Comparison of ENCODE assay signal across 8 mouse cellular contexts in genomic region chr11:54100692-54101591, GRCm38 (mm10). TPM values are rescaled to one million over a fixed set of nuclear protein-coding genes. Genes with fewer than 3 reads are reported as not detected.
DNase-seq lines count a peak whose midpoint lies in the region; ATAC-seq and TF ChIP-seq lines count a peak whose summit lies in the region.

No protein-coding gene starts in this region.

- WGBS in embryonic facial prominence, embryonic 14.5 days: 2% methylated on average over 39 of the region's 83 CpGs
- WGBS in heart, embryonic 14.5 days: under 1% methylated on average over 70 of the region's 83 CpGs
- under 1% methylated on average over 71 of the region's 83 CpGs for WGBS in kidney, postnatal 0 days
- WGBS in lung, adult 2 months: 1% methylated on average over 80 of the region's 83 CpGs
- under 1% methylated on average over 56 of the region's 83 CpGs for WGBS in neural tube, embryonic 14.5 days

- no peaks in the 10 kb centered on the region for H3K79me2 ChIP-seq in CH12.LX (replicated peaks; ENCODE audit: control insufficient read depth, extremely low read depth, insufficient read depth, poor library complexity, severe bottlenecking)

- no peaks in the 10 kb centered on the region for H3K36me3 ChIP-seq in CH12.LX (replicated peaks in 1 of 2; ENCODE audit: control insufficient read depth in 1 of 2, insufficient read depth in 1 of 2, low read length in 1 of 2)
- 0 out of 2 replicates have a peak, but pooled peaks cover 1% of the 10 kb centered on the region for H3K36me3 ChIP-seq in embryonic facial prominence, embryonic 14.5 days (ENCODE audit: control insufficient read depth, insufficient read depth, low read length)
- no peaks in the 10 kb centered on the region for H3K36me3 ChIP-seq in heart, embryonic 14.5 days (ENCODE audit: control insufficient read depth, insufficient read depth, low read length)
- no peaks in the 10 kb centered on the region for H3K36me3 ChIP-seq in kidney, postnatal 0 days (ENCODE audit: insufficient read depth, low read length)
- H3K36me3 ChIP-seq in neural tube, embryonic 14.5 days (ENCODE audit: control insufficient read depth, insufficient read depth, low read length): no peaks in the 10 kb centered on the region

- DNase-seq in CH12.LX (ENCODE audit: extremely low read depth): no peak
- peak; percentile 58 for DNase-seq in adrenal gland, adult 8-10 months
- DNase-seq in embryonic facial prominence, embryonic 14.5 days (ENCODE audit: low spot score): peak; percentile 91
- peak; percentile 71 for DNase-seq in kidney, postnatal 0 days (ENCODE audit: low spot score)
- DNase-seq in lung, adult 2 months: peak; percentile 81
- peak; percentile 76 for DNase-seq in urinary bladder, postnatal 14 days (ENCODE audit: low spot score)

- H3K9ac ChIP-seq in CH12.LX (ENCODE audit: insufficient read depth, low read depth): peak overlapping the region; percentile 0; the same call in 1 of the 2 replicates
- peak overlapping the region; percentile 84 for H3K9ac ChIP-seq in embryonic facial prominence, embryonic 14.5 days (ENCODE audit: low read depth, low read length)
- peak overlapping the region; percentile 87 for H3K9ac ChIP-seq in heart, embryonic 14.5 days (ENCODE audit: low read length)
- H3K9ac ChIP-seq in kidney, postnatal 0 days (ENCODE audit: low read depth, low read length): peak overlapping the region; percentile 73
- peak overlapping the region; percentile 59 for H3K9ac ChIP-seq in neural tube, embryonic 14.5 days (replicated peaks; ENCODE audit: low read depth, low read length)

- no peak overlapping the region for H3K27ac ChIP-seq in CH12.LX (ENCODE audit: insufficient read depth, low read depth)
- H3K27ac ChIP-seq in embryonic facial prominence, embryonic 14.5 days (replicated peaks; ENCODE audit: low read depth, low read length): peak overlapping the region; percentile 67
- H3K27ac ChIP-seq in heart, embryonic 14.5 days (replicated peaks in 1 of 2; ENCODE audit: control insufficient read depth in 1 of 2, insufficient read depth in 1 of 2, low read depth in 2 of 2, low read length in 2 of 2): peak overlapping the region in 1 of 2 experiments; percentile 22; a peak in 3 of 4 replicates
- no peak overlapping the region for H3K27ac ChIP-seq in kidney, postnatal 0 days
- H3K27ac ChIP-seq in neural tube, embryonic 14.5 days (ENCODE audit: low read depth, low read length): no peak overlapping the region

- no peak for TF ChIP-seq EP300 in CH12.LX (IDR thresholded peaks at IDR 0.05; ENCODE audit: low read length)

- TF ChIP-seq POLR2A in CH12.LX (IDR thresholded peaks at IDR 0.05; ENCODE audit: low read depth, low read length): peak; percentile 20; the same call in 1 of the 2 replicates
- peak; percentile 56; the same call in 1 of the 2 replicates for TF ChIP-seq POLR2A in lung, adult 2 months (IDR thresholded peaks at IDR 0.05; ENCODE audit: borderline replicate concordance, extremely low read depth, low read depth, low read length)

- peak overlapping the region; percentile 52 for H3K4me2 ChIP-seq in CH12.LX (ENCODE audit: insufficient read depth, low read depth, poor library complexity, severe bottlenecking)
- peak overlapping the region; percentile 97 for H3K4me2 ChIP-seq in embryonic facial prominence, embryonic 14.5 days (ENCODE audit: low read depth, low read length)
- H3K4me2 ChIP-seq in heart, embryonic 14.5 days (ENCODE audit: low read length): peak overlapping the region; percentile 99
- H3K4me2 ChIP-seq in kidney, postnatal 0 days (ENCODE audit: low read length): peak overlapping the region; percentile 81
- H3K4me2 ChIP-seq in neural tube, embryonic 14.5 days (ENCODE audit: low read depth, low read length): peak overlapping the region; percentile 97

- TF ChIP-seq CTCF in CH12.LX (conservative IDR thresholded peaks at IDR 0.05 in 1 of 2, IDR thresholded peaks at IDR 0.05 in 1 of 2; ENCODE audit: low read depth in 2 of 2, low read length in 2 of 2): no peak
- no peak for TF ChIP-seq CTCF in kidney, postnatal 0 days (IDR thresholded peaks at IDR 0.05; ENCODE audit: low read depth)
- TF ChIP-seq CTCF in lung, adult 2 months (IDR thresholded peaks at IDR 0.05; ENCODE audit: insufficient read depth, low read length): no peak

- TF ChIP-seq RAD21 in CH12.LX (IDR thresholded peaks at IDR 0.05; ENCODE audit: low read depth, low read length): no peak

- dilution Hi-C loops in CH12.LX (cut with MboI; ENCODE audit: extremely low pct_ligation_motif_present, extremely low pct_unique_long_range_greater_than_20kb, low sequenced_read_pairs): no loop called here

- H3K27me3 ChIP-seq in CH12.LX (replicated peaks): peaks cover 43% of the 10 kb centered on the region
- H3K27me3 ChIP-seq in embryonic facial prominence, embryonic 14.5 days (replicated peaks; ENCODE audit: control insufficient read depth, insufficient read depth, low read length): no peaks in the 10 kb centered on the region
- no peaks in the 10 kb centered on the region; the same call in 1 of the 2 replicates for H3K27me3 ChIP-seq in heart, embryonic 14.5 days (ENCODE audit: control insufficient read depth, insufficient read depth, low read length)
- no peaks in the 10 kb centered on the region for H3K27me3 ChIP-seq in kidney, postnatal 0 days (ENCODE audit: insufficient read depth, low read length)
- H3K27me3 ChIP-seq in neural tube, embryonic 14.5 days (ENCODE audit: control insufficient read depth, insufficient read depth, low read length): no peaks in the 10 kb centered on the region

- H3K9me3 ChIP-seq in CH12.LX (replicated peaks; ENCODE audit: low read length): no peaks in the 10 kb centered on the region
- no peaks in the 10 kb centered on the region for H3K9me3 ChIP-seq in embryonic facial prominence, embryonic 14.5 days (ENCODE audit: control insufficient read depth, low read length)
- no peaks in the 10 kb centered on the region for H3K9me3 ChIP-seq in heart, embryonic 14.5 days (ENCODE audit: control insufficient read depth, low read length)
- H3K9me3 ChIP-seq in kidney, postnatal 0 days (replicated peaks; ENCODE audit: low read length): no peaks in the 10 kb centered on the region
- H3K9me3 ChIP-seq in neural tube, embryonic 14.5 days (ENCODE audit: control insufficient read depth, low read length): no peaks in the 10 kb centered on the region

- H3K4me1 ChIP-seq in CH12.LX (ENCODE audit: control insufficient read depth in 1 of 2, insufficient read depth in 2 of 2): peaks cover 3 to 4% of the 10 kb centered on the region in 2 experiments; a peak in 2 of 4 replicates
- peaks cover 24% of the 10 kb centered on the region for H3K4me1 ChIP-seq in embryonic facial prominence, embryonic 14.5 days (ENCODE audit: control insufficient read depth, insufficient read depth, low read length)
- peaks cover 32 to 35% of the 10 kb centered on the region in 2 experiments for H3K4me1 ChIP-seq in heart, embryonic 14.5 days (ENCODE audit: control insufficient read depth in 2 of 2, insufficient read depth in 2 of 2, low read length in 2 of 2)
- H3K4me1 ChIP-seq in kidney, postnatal 0 days (replicated peaks; ENCODE audit: insufficient read depth, low read length): peaks cover 8% of the 10 kb centered on the region; the same call in 1 of the 2 replicates
- H3K4me1 ChIP-seq in lung, adult 2 months (ENCODE audit: control insufficient read depth, insufficient read depth, low read length): peaks cover 2% of the 10 kb centered on the region
- peaks cover 8% of the 10 kb centered on the region; the same call in 1 of the 2 replicates for H3K4me1 ChIP-seq in neural tube, embryonic 14.5 days (ENCODE audit: control insufficient read depth, insufficient read depth, low read length)

- in situ Hi-C loops in CH12.LX (cut with MboI; ENCODE audit: low pct_ligation_motif_present, low pct_unique_long_range_greater_than_20kb, low sequenced_read_pairs): no loop called here

- ATAC-seq in embryonic facial prominence, embryonic 14.5 days (ENCODE audit: low read depth): peak; percentile 91
- peak; percentile 81 for ATAC-seq in heart, embryonic 14.5 days (ENCODE audit: insufficient number of reproducible peaks, insufficient read depth, low FRiP score, low read depth)
- peak; percentile 71 for ATAC-seq in kidney, postnatal 0 days (replicated peaks; ENCODE audit: low FRiP score, low read depth)
- peak; percentile 79 for ATAC-seq in neural tube, embryonic 14.5 days (ENCODE audit: low read depth)

- peak overlapping the region in 2 of 3 experiments; percentile 38 to 54 for H3K4me3 ChIP-seq in CH12.LX (replicated peaks in 1 of 3; ENCODE audit: low read depth in 2 of 3, low read length in 2 of 3, poor library complexity in 1 of 3)
- peak overlapping the region; percentile 77 for H3K4me3 ChIP-seq in embryonic facial prominence, embryonic 14.5 days (ENCODE audit: low read depth, low read length)
- H3K4me3 ChIP-seq in heart, embryonic 14.5 days (ENCODE audit: control insufficient read depth in 1 of 2, insufficient read depth in 1 of 2, low read depth in 1 of 2, low read length in 2 of 2): peak overlapping the region; percentile 79 to 88
- peak overlapping the region; percentile 64 for H3K4me3 ChIP-seq in kidney, postnatal 0 days (replicated peaks; ENCODE audit: low read depth, low read length)
- peak overlapping the region; percentile 80 for H3K4me3 ChIP-seq in lung, adult 2 months (replicated peaks; ENCODE audit: extremely low read depth, low read depth, low read length)
- peak overlapping the region; percentile 60 for H3K4me3 ChIP-seq in neural tube, embryonic 14.5 days (ENCODE audit: low read depth, low read length)

RNA-seq across cellular contexts. Expression of gene P4ha2, which starts 1.0 kb away (rescaled TPM):
- total RNA-seq in CH12.LX (2012; rRNA removed): 5.0 and 10.0 TPM in 2 replicates
- 7.9 and 10.1 TPM in 2 replicates for total RNA-seq in CH12.LX (2014; rRNA removed)
- polyA plus RNA-seq in CH12.LX (2012; ENCODE audit: insufficient read length, low read depth): 3.6 and 4.2 TPM in 2 replicates
- 10 to 100 TPM; 29.1 to 52.2 (median 44.5) TPM for total RNA-seq in adrenal gland, adult 8-10 months (2022)
- polyA plus RNA-seq in embryonic facial prominence, embryonic 14.5 days (2014; fragmentation: Nextera tagmentation; extraction: Ambion mirVana): 107 and 120 TPM in 2 replicates
- 40.3 and 40.6 TPM in 2 replicates for polyA plus RNA-seq in heart, embryonic 14.5 days (2014; fragmentation: Nextera tagmentation; extraction: Ambion mirVana)
- polyA plus RNA-seq in kidney, postnatal 0 days (2015; fragmentation: Nextera tagmentation; extraction: Ambion mirVana): 11.2 and 13.9 TPM in 2 replicates
- 25.9 and 30.0 TPM in 2 replicates for polyA plus RNA-seq in lung, adult 2 months (2012; rRNA removed)
- 10.1 and 12.8 TPM in 2 replicates for polyA plus RNA-seq in neural tube, embryonic 14.5 days (2014; fragmentation: Nextera tagmentation; extraction: Ambion mirVana)

RNA-seq across cellular contexts. Expression of gene Pdlim4, which starts 32.1 kb away (rescaled TPM):
- total RNA-seq in CH12.LX (2012; rRNA removed): not detected in 2 replicates
- not detected in 2 replicates for total RNA-seq in CH12.LX (2014; rRNA removed)
- polyA plus RNA-seq in CH12.LX (2012; ENCODE audit: insufficient read length, low read depth): not detected in 2 replicates
- total RNA-seq in adrenal gland, adult 8-10 months (2022): 10 to 100 TPM in 2 of 4 experiments, 1 to 10 TPM in 2; 6.7 to 16.2 (median 12.1) TPM
- 115 and 132 TPM in 2 replicates for polyA plus RNA-seq in embryonic facial prominence, embryonic 14.5 days (2014; fragmentation: Nextera tagmentation; extraction: Ambion mirVana)
- 11.5 and 14.6 TPM in 2 replicates for polyA plus RNA-seq in heart, embryonic 14.5 days (2014; fragmentation: Nextera tagmentation; extraction: Ambion mirVana)
- 47.5 and 52.9 TPM in 2 replicates for polyA plus RNA-seq in kidney, postnatal 0 days (2015; fragmentation: Nextera tagmentation; extraction: Ambion mirVana)
- polyA plus RNA-seq in lung, adult 2 months (2012; rRNA removed): 22.9 and 25.6 TPM in 2 replicates
- 26.5 and 33.1 TPM in 2 replicates for polyA plus RNA-seq in neural tube, embryonic 14.5 days (2014; fragmentation: Nextera tagmentation; extraction: Ambion mirVana)

Comparison
In these comparisons a context has a peak if more than half of its experiments do, and no peak if none do; other contexts are left out.
1. H3K9ac ChIP-seq: peak in every context shown above with its lines; median percentile 87 in heart, embryonic 14.5 days; 84 in embryonic facial prominence, embryonic 14.5 days; 73 in kidney, postnatal 0 days; 59 in neural tube, embryonic 14.5 days; 0 in CH12.LX.
2. RNA of gene Pdlim4, which starts 32.1 kb away (polyA plus RNA-seq): 115 to 132 TPM in embryonic facial prominence, embryonic 14.5 days, 47.5 to 52.9 TPM in kidney, postnatal 0 days, 26.5 to 33.1 TPM in neural tube, embryonic 14.5 days, 22.9 to 25.6 TPM in lung, adult 2 months and 11.5 to 14.6 TPM in heart, embryonic 14.5 days; not detected in CH12.LX; every median in the first group is over 10 times any median in the second.
3. Peak in every context shown above with its lines, with median percentiles within 50 percentile points of each other: H3K4me2 ChIP-seq, H3K4me3 ChIP-seq and ATAC-seq.